Mouse (Mus musculus) kidney, postnatal 14 days (tissue): ENCODE results near the gene Mul1.
"Not testable (repeated sequence)": the region's sequence is repeated elsewhere in the genome, so short reads cannot be mapped to it uniquely, and the experiment has no call there.

Source experiments
- DNase-seq: peaks from one replicate; pipeline ENCODE4 v3.0.0; 2022; ENCODE audit warnings: mixed read lengths

Mul1 gene

GRCm38 (mm10) chr4:138434347-138435316, at the start of gene Mul1:
Gene Mul1 (plus strand): TSS chr4:138434671.
- DNase-seq = peak; percentile 96

- no peak for DNase-seq
Measured at GRCm38 (mm10) chr4:138393703-138394102, 40.8 kb upstream of the Mul1 start.

- no peak for DNase-seq
Measured at GRCm38 (mm10) chr4:138395087-138395970, 39.1 kb upstream of the Mul1 start.

- peak; percentile 53 for DNase-seq
Measured at GRCm38 (mm10) chr4:138395971-138396645, 38.4 kb upstream of the Mul1 start, which contains the start of gene Fam43b. Gene Fam43b (minus strand): TSS chr4:138396528.

GRCm38 (mm10) chr4:138396711-138397110, 37.8 kb upstream of the Mul1 start:
- DNase-seq = no peak

- peak; percentile 47 for DNase-seq
Measured at GRCm38 (mm10) chr4:138404806-138405205, 29.7 kb upstream of the Mul1 start.

GRCm38 (mm10) chr4:138407479-138408194, 26.8 kb upstream of the Mul1 start:
- DNase-seq = peak; percentile 46

- DNase-seq = no peak
Measured at GRCm38 (mm10) chr4:138411011-138411410, 23.5 kb upstream of the Mul1 start.

- no peak for DNase-seq
Measured at GRCm38 (mm10) chr4:138411504-138412121, 22.9 kb upstream of the Mul1 start.

- DNase-seq = peak; percentile 54
Measured at GRCm38 (mm10) chr4:138414725-138415124, 19.7 kb upstream of the Mul1 start.

- no peak for DNase-seq
Measured at GRCm38 (mm10) chr4:138415991-138416390, 18.5 kb upstream of the Mul1 start.

GRCm38 (mm10) chr4:138416414-138416813, 18.1 kb upstream of the Mul1 start:
- DNase-seq = no peak

GRCm38 (mm10) chr4:138417882-138418281, 16.6 kb upstream of the Mul1 start:
- DNase-seq = no peak

- no peak for DNase-seq
Measured at GRCm38 (mm10) chr4:138418340-138418957, 16.0 kb upstream of the Mul1 start.

GRCm38 (mm10) chr4:138425028-138425427, 9.4 kb upstream of the Mul1 start:
- DNase-seq = no peak

GRCm38 (mm10) chr4:138425604-138426003, 8.9 kb upstream of the Mul1 start:
- DNase-seq = not testable (repeated sequence)

- DNase-seq = peak; percentile 86
Measured at GRCm38 (mm10) chr4:138426778-138427705, 7.4 kb upstream of the Mul1 start.

- DNase-seq = peak; percentile 47
Measured at GRCm38 (mm10) chr4:138429778-138430177, 4.7 kb upstream of the Mul1 start.

- DNase-seq = no peak
Measured at GRCm38 (mm10) chr4:138431340-138431739, 3.1 kb upstream of the Mul1 start.

- DNase-seq = no peak
Measured at GRCm38 (mm10) chr4:138440062-138440461, 5.6 kb downstream of the Mul1 start.
